Mouse (Mus musculus): ENCODE measurements around the gene Tdpoz3.
"Not testable (repeated sequence)": the region's sequence is repeated elsewhere in the genome, so short reads cannot be mapped to it uniquely, and the experiment has no call there.

Gene Tdpoz3

DNA sequence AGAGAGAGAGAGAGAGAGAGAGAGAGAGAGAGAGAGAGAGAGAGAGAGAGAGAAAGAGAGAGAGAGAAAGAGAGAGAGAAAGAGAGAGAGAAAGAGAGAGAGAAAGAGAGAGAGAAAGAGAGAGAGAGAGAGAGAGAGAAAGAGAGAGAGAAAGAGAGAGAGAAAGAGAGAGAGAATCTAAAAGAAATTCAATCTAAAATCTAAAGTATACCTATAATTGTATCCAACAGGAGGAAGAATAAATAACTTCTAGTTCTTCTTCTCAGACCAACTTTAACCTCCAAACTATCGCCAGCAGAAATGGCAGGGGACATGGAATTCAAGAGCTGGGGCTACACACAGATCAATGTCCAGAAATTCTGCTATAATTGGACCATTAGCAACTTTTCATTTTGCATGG, at the start of gene Tdpoz3:
TSS of gene Tdpoz3 (plus strand) at position 301 of the 400 bp plus-strand sequence.
- DNase-seq: not testable (repeated sequence)

DNA sequence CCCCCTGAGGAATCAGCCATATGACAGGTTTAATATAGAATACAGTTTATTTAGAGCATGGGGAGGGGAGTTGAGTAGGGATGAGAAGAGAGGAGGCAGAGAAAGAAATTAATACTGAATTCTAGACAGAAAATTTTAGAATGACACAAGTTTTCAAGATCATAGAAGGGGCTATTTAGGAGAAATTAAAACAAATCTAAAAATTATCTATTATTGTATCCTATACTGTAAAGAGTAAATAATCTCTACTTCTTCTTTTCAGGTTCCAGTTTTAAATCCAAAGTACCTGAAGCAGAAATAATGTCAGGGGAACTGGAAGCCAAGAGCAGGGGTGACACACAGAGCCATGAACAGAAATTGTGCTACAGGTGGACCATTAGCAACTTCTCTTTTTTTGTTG, 29.7 kb upstream of the Tdpoz3 start, which contains the start of gene Tdpoz4:
TSS of gene Tdpoz4 (plus strand) at position 301 of the 400 bp plus-strand sequence.
- DNase-seq: not testable (repeated sequence)

GRCm38 (mm10) chr3:93813341-93813740, 12.5 kb upstream of the Tdpoz3 start:
- DNase-seq: not testable (repeated sequence)

- DNase-seq: not testable (repeated sequence)
Observed at GRCm38 (mm10) chr3:93858957-93859356, 33.1 kb downstream of the Tdpoz3 start.

- DNase-seq: not testable (repeated sequence)
Observed at GRCm38 (mm10) chr3:93870635-93871034, 44.8 kb downstream of the Tdpoz3 start.

Data from kidney, adult 18-20 months (tissue).